Mouse (Mus musculus): ENCODE measurements around the gene Zmynd8. TPM values are rescaled to one million over a fixed set of nuclear protein-coding genes. Genes with fewer than 3 reads are reported as not detected.

Zmynd8 gene
- polyA plus RNA-seq, 1 experiment, result 5.2 TPM

GRCm38 (mm10) chr2:165885225-165885950 is 13.4 kb downstream of the Zmynd8 start:
- Histone ChIP-seq H3K36me3 (ENCODE audit: control insufficient read depth) (peaks cover 58% of the 10 kb centered on the region), H3K9me3 (ENCODE audit: control insufficient read depth, low read length) (no peaks in the 10 kb centered on the region), H3K4me3 (replicated peaks) (peak overlapping the region; percentile 75), H3K4me1 (ENCODE audit: control insufficient read depth) (peaks cover 98% of the 10 kb centered on the region), H3K27me3 (ENCODE audit: control insufficient read depth) (no peaks in the 10 kb centered on the region)
- TF ChIP-seq TAL1 (IDR thresholded peaks at IDR 0.05; ENCODE audit: low read length) (no peak), GATA1 (IDR thresholded peaks at IDR 0.05; ENCODE audit: low read length) (no peak)

GRCm38 (mm10) chr2:165884577-165885224 is 14.1 kb downstream of the Zmynd8 start:
- peak; percentile 61 for TF ChIP-seq GATA1 (IDR thresholded peaks at IDR 0.05; ENCODE audit: low read length)
- no peak for TF ChIP-seq TAL1 (IDR thresholded peaks at IDR 0.05; ENCODE audit: low read length)

GRCm38 (mm10) chr2:165883846-165884576 is 14.8 kb downstream of the Zmynd8 start:
- Histone ChIP-seq H3K9me3 (ENCODE audit: control insufficient read depth, low read length) (no peaks in the 10 kb centered on the region), H3K4me3 (replicated peaks) (peak overlapping the region; percentile 75), H3K4me1 (ENCODE audit: control insufficient read depth) (peaks cover 98% of the 10 kb centered on the region), H3K36me3 (ENCODE audit: control insufficient read depth) (peaks cover 67% of the 10 kb centered on the region), H3K27me3 (ENCODE audit: control insufficient read depth) (no peaks in the 10 kb centered on the region)
- TF ChIP-seq TAL1 (IDR thresholded peaks at IDR 0.05; ENCODE audit: low read length), result no peak
- no peak for TF ChIP-seq GATA1 (IDR thresholded peaks at IDR 0.05; ENCODE audit: low read length)

More at GRCm38 (mm10) chr2:165884577-165885224, 14.1 kb downstream of the Zmynd8 start:
- no peaks in the 10 kb centered on the region for H3K9me3 ChIP-seq (ENCODE audit: control insufficient read depth, low read length)
- peaks cover 60% of the 10 kb centered on the region for H3K36me3 ChIP-seq (ENCODE audit: control insufficient read depth)
- H3K27me3 ChIP-seq (ENCODE audit: control insufficient read depth), result no peaks in the 10 kb centered on the region
- H3K4me3 ChIP-seq (replicated peaks), result peak overlapping the region; percentile 75
- H3K4me1 ChIP-seq (ENCODE audit: control insufficient read depth), result peaks cover 98% of the 10 kb centered on the region

GRCm38 (mm10) chr2:165883006-165883405 is 15.8 kb downstream of the Zmynd8 start:
- no peaks in the 10 kb centered on the region for H3K9me3 ChIP-seq (ENCODE audit: control insufficient read depth, low read length)
- H3K4me1 ChIP-seq (ENCODE audit: control insufficient read depth), result peaks cover 93% of the 10 kb centered on the region
- H3K27me3 ChIP-seq (ENCODE audit: control insufficient read depth), result no peaks in the 10 kb centered on the region
- peaks cover 72% of the 10 kb centered on the region for H3K36me3 ChIP-seq (ENCODE audit: control insufficient read depth)
- TF ChIP-seq TAL1 (IDR thresholded peaks at IDR 0.05; ENCODE audit: low read length) (no peak), GATA1 (IDR thresholded peaks at IDR 0.05; ENCODE audit: low read length) (no peak)
- peak overlapping the region; percentile 75 for H3K4me3 ChIP-seq (replicated peaks)

GRCm38 (mm10) chr2:165881585-165882431 is 17.0 kb downstream of the Zmynd8 start:
- H3K36me3 ChIP-seq (ENCODE audit: control insufficient read depth), result peaks cover 78% of the 10 kb centered on the region
- H3K27me3 ChIP-seq (ENCODE audit: control insufficient read depth), result no peaks in the 10 kb centered on the region
- peaks cover 93% of the 10 kb centered on the region for H3K4me1 ChIP-seq (ENCODE audit: control insufficient read depth)
- H3K4me3 ChIP-seq (replicated peaks), result peak overlapping the region; percentile 75
- no peaks in the 10 kb centered on the region for H3K9me3 ChIP-seq (ENCODE audit: control insufficient read depth, low read length)
- no peak for TF ChIP-seq GATA1 (IDR thresholded peaks at IDR 0.05; ENCODE audit: low read length)
- TF ChIP-seq TAL1 (IDR thresholded peaks at IDR 0.05; ENCODE audit: low read length), result no peak

- Histone ChIP-seq H3K4me1 (ENCODE audit: control insufficient read depth) (peaks cover 93% of the 10 kb centered on the region), H3K4me3 (replicated peaks) (no peak overlapping the region), H3K9me3 (ENCODE audit: control insufficient read depth, low read length) (no peaks in the 10 kb centered on the region), H3K27me3 (ENCODE audit: control insufficient read depth) (no peaks in the 10 kb centered on the region), H3K36me3 (ENCODE audit: control insufficient read depth) (peaks cover 79% of the 10 kb centered on the region)
- TF ChIP-seq GATA1 (IDR thresholded peaks at IDR 0.05; ENCODE audit: low read length) (no peak), TAL1 (IDR thresholded peaks at IDR 0.05; ENCODE audit: low read length) (no peak)
Measured at GRCm38 (mm10) chr2:165881220-165881584, 17.6 kb downstream of the Zmynd8 start.

GRCm38 (mm10) chr2:165880501-165881182 is 18.2 kb downstream of the Zmynd8 start:
- no peak for TF ChIP-seq GATA1 (IDR thresholded peaks at IDR 0.05; ENCODE audit: low read length)
- TF ChIP-seq TAL1 (IDR thresholded peaks at IDR 0.05; ENCODE audit: low read length), result no peak
- Histone ChIP-seq H3K36me3 (ENCODE audit: control insufficient read depth) (peaks cover 81% of the 10 kb centered on the region), H3K4me3 (replicated peaks) (no peak overlapping the region), H3K4me1 (ENCODE audit: control insufficient read depth) (peaks cover 89% of the 10 kb centered on the region), H3K9me3 (ENCODE audit: control insufficient read depth, low read length) (no peaks in the 10 kb centered on the region), H3K27me3 (ENCODE audit: control insufficient read depth) (no peaks in the 10 kb centered on the region)
